In genomic region chr9:21032491-21032890, GRCm38 (mm10) we compare ENCODE assay signal across 10 mouse cellular contexts. TPM values are rescaled to one million over a fixed set of nuclear protein-coding genes. Genes with fewer than 3 reads are reported as not detected.
A peak's percentile ranks its signal among the peaks of the same experiment; 100 is the strongest.
DNase-seq lines count a peak whose midpoint lies in the region; ATAC-seq and TF ChIP-seq lines count a peak whose summit lies in the region.
"Had no signal": no experiment of that assay in that cellular context is flagged by ENCODE, and none has a peak within 500 bp of the region (broad histone marks: within the 10 kb centered on the region; RNA-seq: fewer than 3 reads in every experiment).

No protein-coding gene starts in this region.

- peak overlapping the region; percentile 58 for H3K4me3 ChIP-seq in kidney, embryonic 15.5 days (replicated peaks)
- peak overlapping the region; percentile 31 for H3K4me3 ChIP-seq in embryonic facial prominence, embryonic 11.5 days (ENCODE audit: low read depth, low read length)
- H3K4me3 ChIP-seq in hindbrain, postnatal 0 days (ENCODE audit: low read length), result peak overlapping the region; percentile 56
- H3K4me3 ChIP-seq in midbrain, postnatal 0 days (ENCODE audit: low read depth, low read length), result peak overlapping the region; percentile 58

- peaks cover 81% of the 10 kb centered on the region for H3K27me3 ChIP-seq in kidney, embryonic 15.5 days
- H3K27me3 ChIP-seq in embryonic facial prominence, embryonic 11.5 days (ENCODE audit: control insufficient read depth, insufficient read depth, low read length), result peaks cover 60% of the 10 kb centered on the region
- peaks cover 57% of the 10 kb centered on the region for H3K27me3 ChIP-seq in hindbrain, postnatal 0 days (ENCODE audit: insufficient read depth, low read length)
- peaks cover 75% of the 10 kb centered on the region for H3K27me3 ChIP-seq in midbrain, postnatal 0 days (ENCODE audit: insufficient read depth, low read length)

- no peak for TF ChIP-seq CTCF in hindbrain, postnatal 0 days (IDR thresholded peaks at IDR 0.05; ENCODE audit: low read depth)
- TF ChIP-seq CTCF in midbrain, postnatal 0 days (IDR thresholded peaks at IDR 0.05), result no peak

- ATAC-seq in kidney, embryonic 15.5 days (replicated peaks; ENCODE audit: low FRiP score), result no peak
- ATAC-seq in embryonic facial prominence, embryonic 11.5 days (replicated peaks; ENCODE audit: insufficient number of reproducible peaks, low FRiP score, low TSS enrichment, low read depth), result no peak
- ATAC-seq in hindbrain, postnatal 0 days, result no peak
- ATAC-seq in midbrain, postnatal 0 days (ENCODE audit: low FRiP score), result no peak

- H3K4me1 ChIP-seq in kidney, embryonic 15.5 days, result peaks cover 79% of the 10 kb centered on the region
- H3K4me1 ChIP-seq in embryonic facial prominence, embryonic 11.5 days (ENCODE audit: control insufficient read depth, insufficient read depth, low read length), result peaks cover 6% of the 10 kb centered on the region
- peaks cover 40% of the 10 kb centered on the region for H3K4me1 ChIP-seq in hindbrain, postnatal 0 days (ENCODE audit: insufficient read depth, low read length)
- H3K4me1 ChIP-seq in midbrain, postnatal 0 days (ENCODE audit: insufficient read depth, low read length), result peaks cover 36% of the 10 kb centered on the region; the same call in 1 of the 2 replicates

- H3K27ac ChIP-seq in kidney, embryonic 15.5 days, result no peak overlapping the region
- H3K27ac ChIP-seq in embryonic facial prominence, embryonic 11.5 days (replicated peaks; ENCODE audit: low read depth, low read length), result no peak overlapping the region
- no peak overlapping the region for H3K27ac ChIP-seq in hindbrain, postnatal 0 days
- no peak overlapping the region for H3K27ac ChIP-seq in midbrain, postnatal 0 days (ENCODE audit: low read depth, low read length)

- 2% methylated on average over 7 of the region's 7 CpGs for whole genome bisulfite sequencing in kidney, embryonic 15.5 days
- 2% methylated on average over 7 of the region's 7 CpGs for whole genome bisulfite sequencing in embryonic facial prominence, embryonic 11.5 days
- 2% methylated on average over 7 of the region's 7 CpGs for WGBS in hindbrain, postnatal 0 days
- 3% methylated on average over 7 of the region's 7 CpGs for WGBS in midbrain, postnatal 0 days

- H3K9ac ChIP-seq in kidney, embryonic 15.5 days, result 0 out of 2 replicates have a peak overlapping the region, but pooled peaks have one; percentile 2
- H3K9ac ChIP-seq in embryonic facial prominence, embryonic 11.5 days (replicated peaks; ENCODE audit: low read length), result no peak overlapping the region
- peak overlapping the region; percentile 59 for H3K9ac ChIP-seq in hindbrain, postnatal 0 days (replicated peaks; ENCODE audit: low read length)
- H3K9ac ChIP-seq in midbrain, postnatal 0 days (replicated peaks; ENCODE audit: low read length, poor library complexity, severe bottlenecking), result peak overlapping the region; percentile 70

- peak overlapping the region; percentile 98 for H3K4me2 ChIP-seq in kidney, embryonic 15.5 days
- peak overlapping the region; percentile 83 for H3K4me2 ChIP-seq in embryonic facial prominence, embryonic 11.5 days (ENCODE audit: low read depth, low read length)
- peak overlapping the region; percentile 98 for H3K4me2 ChIP-seq in hindbrain, postnatal 0 days (ENCODE audit: low read depth, low read length)
- peak overlapping the region; percentile 98 for H3K4me2 ChIP-seq in midbrain, postnatal 0 days (ENCODE audit: low read depth, low read length, poor library complexity, severe bottlenecking)

- no peak for DNase-seq in kidney, postnatal 10 days
- DNase-seq in embryonic facial prominence, embryonic 11.5 days (ENCODE audit: low spot score), result no peak
- DNase-seq in hindbrain, postnatal 0 days (ENCODE audit: low spot score), result no peak
- no peak for DNase-seq in midbrain, postnatal 0 days (ENCODE audit: low spot score)
- DNase-seq in cerebellum, postnatal 10 days, result no peak
- DNase-seq in adrenal gland, adult 2 months, result no peak
- DNase-seq in spleen, postnatal 4 days (ENCODE audit: low spot score in 2 of 2), result no peak

- no peaks in the 10 kb centered on the region for H3K36me3 ChIP-seq in kidney, embryonic 15.5 days
- no peaks in the 10 kb centered on the region for H3K36me3 ChIP-seq in embryonic facial prominence, embryonic 11.5 days (replicated peaks; ENCODE audit: control insufficient read depth, insufficient read depth, low read depth, low read length)
- no peaks in the 10 kb centered on the region for H3K36me3 ChIP-seq in hindbrain, postnatal 0 days (ENCODE audit: insufficient read depth, low read length)
- no peaks in the 10 kb centered on the region for H3K36me3 ChIP-seq in midbrain, postnatal 0 days (ENCODE audit: insufficient read depth, low read length)

- no peaks in the 10 kb centered on the region for H3K9me3 ChIP-seq in kidney, embryonic 15.5 days (replicated peaks)
- no peaks in the 10 kb centered on the region for H3K9me3 ChIP-seq in embryonic facial prominence, embryonic 11.5 days (replicated peaks; ENCODE audit: control insufficient read depth, low read length)
- no peaks in the 10 kb centered on the region for H3K9me3 ChIP-seq in hindbrain, postnatal 0 days (ENCODE audit: low read length)
- H3K9me3 ChIP-seq in midbrain, postnatal 0 days (ENCODE audit: low read length), result no peaks in the 10 kb centered on the region

RNA-seq across cellular contexts. Expression of gene Icam5, which starts 0.6 kb away (rescaled TPM):
- 0.18 and 0.38 TPM in 2 replicates for polyA plus RNA-seq in kidney, embryonic 15.5 days (2015; fragmentation: Nextera tagmentation; extraction: Ambion mirVana)
- polyA plus RNA-seq in embryonic facial prominence, embryonic 11.5 days (2014; fragmentation: Nextera tagmentation; extraction: Ambion mirVana), result not detected in 2 replicates
- total RNA-seq in hindbrain, postnatal 0 days (2014; rRNA removed), result 9.1 and 9.7 TPM in 2 replicates
- polyA plus RNA-seq in hindbrain, postnatal 0 days (2015; fragmentation: Nextera tagmentation; extraction: Ambion mirVana), result 3.6 and 3.7 TPM in 2 replicates
- total RNA-seq in midbrain, postnatal 0 days (2014; rRNA removed), result 6.3 and 7.7 TPM in 2 replicates
- polyA plus RNA-seq in midbrain, postnatal 0 days (2015; fragmentation: Nextera tagmentation; extraction: Ambion mirVana), result 4.1 and 4.2 TPM in 2 replicates
- under 1 TPM; 0.17 to 0.31 TPM for total RNA-seq in adrenal gland, adult 2 months (2021)
- 0.41 and 0.48 TPM in 2 replicates for polyA plus RNA-seq in adrenal gland, adult 2 months (2012; rRNA removed)
- total RNA-seq: common myeloid progenitor, adult 5-6 weeks; liver, adult 2 months had no signal

RNA-seq across cellular contexts. Expression of gene Icam4, which starts 3.3 kb away (rescaled TPM):
- polyA plus RNA-seq in kidney, embryonic 15.5 days (2015; fragmentation: Nextera tagmentation; extraction: Ambion mirVana), result 2.0 and 2.7 TPM in 2 replicates
- polyA plus RNA-seq in embryonic facial prominence, embryonic 11.5 days (2014; fragmentation: Nextera tagmentation; extraction: Ambion mirVana), result 5.6 and 6.1 TPM in 2 replicates
- total RNA-seq in hindbrain, postnatal 0 days (2014; rRNA removed), result not detected in 2 replicates
- 0.15 TPM in 1 of 2 replicates, not detected in the other for polyA plus RNA-seq in hindbrain, postnatal 0 days (2015; fragmentation: Nextera tagmentation; extraction: Ambion mirVana)
- total RNA-seq in midbrain, postnatal 0 days (2014; rRNA removed), result not detected in 2 replicates
- 0.30 TPM in 1 of 2 replicates, not detected in the other for polyA plus RNA-seq in midbrain, postnatal 0 days (2015; fragmentation: Nextera tagmentation; extraction: Ambion mirVana)
- total RNA-seq in adrenal gland, adult 2 months (2021), result 1 to 10 TPM; 1.1 to 5.1 TPM
- polyA plus RNA-seq in adrenal gland, adult 2 months (2012; rRNA removed), result 1.9 and 2.7 TPM in 2 replicates

RNA-seq across cellular contexts. Expression of gene Icam1, which starts 16.7 kb away (rescaled TPM):
- polyA plus RNA-seq in kidney, embryonic 15.5 days (2015; fragmentation: Nextera tagmentation; extraction: Ambion mirVana), result 10.8 and 13.7 TPM in 2 replicates
- polyA plus RNA-seq in embryonic facial prominence, embryonic 11.5 days (2014; fragmentation: Nextera tagmentation; extraction: Ambion mirVana), result 4.5 and 5.8 TPM in 2 replicates
- 4.3 and 5.0 TPM in 2 replicates for total RNA-seq in hindbrain, postnatal 0 days (2014; rRNA removed)
- 3.8 and 4.4 TPM in 2 replicates for polyA plus RNA-seq in hindbrain, postnatal 0 days (2015; fragmentation: Nextera tagmentation; extraction: Ambion mirVana)
- 4.5 and 5.2 TPM in 2 replicates for total RNA-seq in midbrain, postnatal 0 days (2014; rRNA removed)
- polyA plus RNA-seq in midbrain, postnatal 0 days (2015; fragmentation: Nextera tagmentation; extraction: Ambion mirVana), result 3.4 and 3.6 TPM in 2 replicates
- 10 to 100 TPM; 10.8 to 19.1 TPM for total RNA-seq in adrenal gland, adult 2 months (2021)
- polyA plus RNA-seq in adrenal gland, adult 2 months (2012; rRNA removed), result 7.5 and 8.3 TPM in 2 replicates

RNA-seq across cellular contexts. Expression of gene Mrpl4, which starts 30.0 kb away (rescaled TPM):
- 140 and 143 TPM in 2 replicates for polyA plus RNA-seq in kidney, embryonic 15.5 days (2015; fragmentation: Nextera tagmentation; extraction: Ambion mirVana)
- polyA plus RNA-seq in embryonic facial prominence, embryonic 11.5 days (2014; fragmentation: Nextera tagmentation; extraction: Ambion mirVana), result 139 and 147 TPM in 2 replicates
- 104 and 107 TPM in 2 replicates for total RNA-seq in hindbrain, postnatal 0 days (2014; rRNA removed)
- 117 and 124 TPM in 2 replicates for polyA plus RNA-seq in hindbrain, postnatal 0 days (2015; fragmentation: Nextera tagmentation; extraction: Ambion mirVana)
- 62.9 and 80.9 TPM in 2 replicates for total RNA-seq in midbrain, postnatal 0 days (2014; rRNA removed)
- polyA plus RNA-seq in midbrain, postnatal 0 days (2015; fragmentation: Nextera tagmentation; extraction: Ambion mirVana), result 105 TPM in 2 replicates
- 100 to 1,000 TPM; 120 to 130 TPM for total RNA-seq in adrenal gland, adult 2 months (2021)
- 245 and 270 TPM in 2 replicates for polyA plus RNA-seq in adrenal gland, adult 2 months (2012; rRNA removed)

RNA-seq across cellular contexts. Expression of gene Zglp1, which starts 34.4 kb away (rescaled TPM):
- polyA plus RNA-seq in kidney, embryonic 15.5 days (2015; fragmentation: Nextera tagmentation; extraction: Ambion mirVana), result 1.6 and 1.8 TPM in 2 replicates
- 0.80 and 2.2 TPM in 2 replicates for polyA plus RNA-seq in embryonic facial prominence, embryonic 11.5 days (2014; fragmentation: Nextera tagmentation; extraction: Ambion mirVana)
- total RNA-seq in hindbrain, postnatal 0 days (2014; rRNA removed), result 1.1 and 2.2 TPM in 2 replicates
- 0.16 TPM in 1 of 2 replicates, not detected in the other for polyA plus RNA-seq in hindbrain, postnatal 0 days (2015; fragmentation: Nextera tagmentation; extraction: Ambion mirVana)
- total RNA-seq in midbrain, postnatal 0 days (2014; rRNA removed), result 10.7 TPM in 1 of 2 replicates, not detected in the other
- polyA plus RNA-seq in midbrain, postnatal 0 days (2015; fragmentation: Nextera tagmentation; extraction: Ambion mirVana), result 0.20 TPM in 1 of 2 replicates, not detected in the other
- total RNA-seq in adrenal gland, adult 2 months (2021), result not detected
- polyA plus RNA-seq in adrenal gland, adult 2 months (2012; rRNA removed), result not detected in 2 replicates
- total RNA-seq: common myeloid progenitor, adult 5-6 weeks; liver, adult 2 months had no signal
